Mouse (Mus musculus) neural tube, embryonic 14.5 days (tissue): ENCODE measurements around the gene P3h2. TPM values are rescaled to one million over a fixed set of nuclear protein-coding genes. Genes with fewer than 3 reads are reported as not detected.

Experiments used
- ATAC-seq: fragments of 200-750 bp; cut with Nextera tagmentation; 2 replicates; pipeline ENCODE4 v1.8.0; 2017; ENCODE audit warnings: low read depth, mild to moderate bottlenecking, moderate TSS enrichment, moderate library complexity
- H3K27ac ChIP-seq: fragments of 300-500 bp; sonication (generic); 2 replicates; pipeline ENCODE4 v1.5.1; 2014; ENCODE audit warnings: low read depth, mild to moderate bottlenecking, control low read depth, low read length, moderate library complexity, mixed read lengths
- H3K27me3 ChIP-seq: fragments of 300-500 bp; sonication (generic); 2 replicates; pipeline ENCODE4 v1.6.1; 2014; ENCODE audit warnings: low read length; ENCODE audit not compliant: control insufficient read depth, insufficient read depth
- H3K36me3 ChIP-seq: fragments of 300-500 bp; sonication (generic); 2 replicates; pipeline ENCODE4 v1.6.1; 2014; ENCODE audit warnings: low read length, mixed read lengths; ENCODE audit not compliant: control insufficient read depth, insufficient read depth
- H3K4me1 ChIP-seq: fragments of 300-500 bp; sonication (generic); 2 replicates; pipeline ENCODE4 v1.6.1; 2014; ENCODE audit warnings: low read length; ENCODE audit not compliant: control insufficient read depth, insufficient read depth
- H3K4me2 ChIP-seq: fragments of 300-500 bp; sonication (generic); 2 replicates; pipeline ENCODE4 v1.6.1; 2014; ENCODE audit warnings: mild to moderate bottlenecking, low read depth, low read length, control low read depth
- H3K4me3 ChIP-seq: fragments of 300-500 bp; sonication (generic); 2 replicates; pipeline ENCODE4 v1.5.1; 2014; ENCODE audit warnings: low read depth, low read length, control low read depth, mixed read lengths
- H3K9ac ChIP-seq: fragments of 300-500 bp; sonication (generic); replicated peaks from 2 replicates; pipeline ENCODE4 v1.6.1; 2014; ENCODE audit warnings: low read depth, mild to moderate bottlenecking, control low read depth, low read length, mixed read lengths
- H3K9me3 ChIP-seq: fragments of 300-500 bp; sonication (generic); 2 replicates; pipeline ENCODE4 v1.6.1; 2016; ENCODE audit warnings: low read length; ENCODE audit not compliant: control insufficient read depth
- WGBS: fragments of 180-500 bp; shearing (Covaris S2); extraction: QIAGEN DNeasy Blood & Tissue Kit; methylation state at CpG from one replicate; pipeline ENCODE4 v1.1.7; 2014; 5-methylcytosine and 5-hydroxymethylcytosine counted together
- polyA plus RNA-seq: library from polyadenylated mRNA; unstranded; fragments of >200 nt; fragmentation: Nextera tagmentation; extraction: Ambion mirVana; gene quantifications from 2 replicates; pipeline ENCODE4 v1.2.1, GENCODE M21; 2014

The P3h2 gene
- polyA plus RNA-seq, result 1.6 and 1.8 TPM in 2 replicates

DNA sequence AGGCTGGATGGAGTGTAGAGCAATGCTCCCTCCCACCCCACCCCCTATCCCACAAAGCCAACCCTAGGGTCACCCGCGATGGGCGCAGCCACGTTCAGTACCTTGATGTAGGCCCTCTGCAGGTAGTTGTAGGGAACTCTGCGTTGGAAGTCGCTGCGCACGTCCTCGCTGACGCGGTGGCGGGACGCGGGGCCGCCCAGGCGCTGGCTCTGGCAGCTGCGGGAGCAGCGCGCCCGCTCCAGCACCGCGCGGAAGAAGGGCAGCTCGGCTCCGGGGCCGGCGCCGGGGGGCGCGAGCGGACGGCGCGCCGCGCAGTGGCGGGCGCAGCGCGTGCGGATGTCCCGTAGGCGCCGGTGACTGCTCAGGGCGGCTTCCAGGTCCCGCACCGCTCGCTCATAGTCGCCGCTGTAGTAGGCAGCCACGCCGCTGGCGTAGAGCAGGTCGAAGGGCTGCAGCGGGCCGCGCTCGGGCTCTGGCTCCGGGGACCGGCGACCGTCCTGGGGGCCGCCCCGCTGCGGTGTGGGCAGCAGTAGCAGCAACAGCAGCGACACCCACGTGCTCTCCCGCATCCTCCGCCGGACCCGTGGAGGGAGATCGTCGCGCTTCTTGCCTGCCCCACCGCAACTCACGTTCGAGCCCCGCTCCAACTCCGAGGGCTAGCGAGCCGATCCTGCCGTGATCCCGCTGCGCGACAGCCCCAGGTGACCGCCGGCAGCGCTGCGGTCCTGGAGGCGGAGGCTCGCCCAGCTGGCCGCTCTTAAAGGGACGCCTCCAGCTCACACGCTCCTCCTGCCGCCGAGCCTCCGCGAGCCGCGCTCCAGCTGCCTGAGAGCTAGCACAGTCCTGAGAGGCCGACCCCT, at the start of gene P3h2:
P3h2 (minus strand) TSS at position 670 of the 860 bp plus-strand sequence.
- H3K36me3 ChIP-seq, result no peaks in the 10 kb centered on the region
- H3K4me2 ChIP-seq, result peak within 1 kb of the TSS; percentile 78
- no peaks in the 10 kb centered on the region for H3K4me1 ChIP-seq
- H3K27me3 ChIP-seq, result no peaks in the 10 kb centered on the region
- H3K4me3 ChIP-seq, result peak within 1 kb of the TSS; percentile 66
- under 1% methylated on average over 70 of the region's 101 CpGs for whole genome bisulfite sequencing
- ATAC-seq, result peak; percentile 93
- peak within 1 kb of the TSS; percentile 74; the same call in 1 of the 2 replicates for H3K27ac ChIP-seq
- H3K9ac ChIP-seq, result peak within 1 kb of the TSS; percentile 70
- H3K9me3 ChIP-seq, result no peaks in the 10 kb centered on the region

DNA sequence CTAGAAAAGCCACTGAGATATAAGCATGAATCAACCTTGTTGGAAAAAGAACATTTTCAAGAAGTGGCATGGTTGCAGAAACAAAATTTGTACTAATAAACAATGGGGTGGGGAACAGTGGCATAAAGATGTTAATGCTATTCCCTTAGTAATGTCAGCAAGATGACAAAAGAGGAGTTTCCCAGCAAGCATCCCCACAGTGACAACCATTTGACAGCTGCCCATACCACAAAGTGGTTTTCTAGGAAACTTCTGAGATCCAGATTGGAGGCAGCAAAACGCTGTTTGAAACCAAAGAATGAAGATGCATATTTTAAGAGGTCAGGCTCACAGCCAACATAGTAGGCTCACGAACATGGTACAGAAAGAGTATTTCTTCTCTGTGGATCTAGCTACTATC, 46.7 kb upstream of the P3h2 start:
- WGBS, result 89% methylated on average over 2 of the region's 2 CpGs
- H3K27ac ChIP-seq, result no peak overlapping the region
- H3K9me3 ChIP-seq, result no peaks in the 10 kb centered on the region
- no peaks in the 10 kb centered on the region for H3K27me3 ChIP-seq
- no peak for ATAC-seq
- H3K36me3 ChIP-seq, result no peaks in the 10 kb centered on the region
- no peak overlapping the region for H3K4me3 ChIP-seq
- no peaks in the 10 kb centered on the region for H3K4me1 ChIP-seq
- no peak overlapping the region for H3K4me2 ChIP-seq
- no peak overlapping the region for H3K9ac ChIP-seq

DNA sequence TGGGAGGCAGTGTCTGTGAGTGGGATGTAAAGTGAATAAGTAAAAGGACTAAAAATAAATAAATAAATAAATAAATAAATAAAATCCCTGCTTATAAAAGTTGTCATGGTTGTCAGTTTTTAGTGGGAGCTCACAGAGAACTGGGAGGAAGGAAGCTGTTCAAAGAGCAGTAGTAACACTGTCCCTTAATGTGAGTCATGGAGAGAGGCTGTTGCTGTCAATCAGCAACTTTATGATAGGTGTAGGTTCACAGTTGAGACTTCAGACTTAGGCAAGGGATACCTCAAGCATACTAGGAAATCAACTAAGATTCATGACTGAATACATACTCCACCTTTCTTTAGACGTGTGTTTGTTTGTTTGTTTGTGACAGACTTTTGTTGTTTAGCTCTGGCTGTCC, 45.4 kb upstream of the P3h2 start:
- no peak for ATAC-seq
- Histone ChIP-seq H3K9ac (no peak overlapping the region), H3K9me3 (no peaks in the 10 kb centered on the region), H3K27ac (no peak overlapping the region), H3K27me3 (no peaks in the 10 kb centered on the region), H3K4me2 (no peak overlapping the region), H3K4me1 (no peaks in the 10 kb centered on the region), H3K4me3 (no peak overlapping the region), H3K36me3 (no peaks in the 10 kb centered on the region)
- 85% methylated on average over 1 of the region's 1 CpGs for WGBS

GRCm38 (mm10) chr16:26146853-26147252, 41.3 kb upstream of the P3h2 start:
- no peak for ATAC-seq
- H3K9me3 ChIP-seq, result no peaks in the 10 kb centered on the region
- WGBS, result 85% methylated on average over 1 of the region's 1 CpGs

DNA sequence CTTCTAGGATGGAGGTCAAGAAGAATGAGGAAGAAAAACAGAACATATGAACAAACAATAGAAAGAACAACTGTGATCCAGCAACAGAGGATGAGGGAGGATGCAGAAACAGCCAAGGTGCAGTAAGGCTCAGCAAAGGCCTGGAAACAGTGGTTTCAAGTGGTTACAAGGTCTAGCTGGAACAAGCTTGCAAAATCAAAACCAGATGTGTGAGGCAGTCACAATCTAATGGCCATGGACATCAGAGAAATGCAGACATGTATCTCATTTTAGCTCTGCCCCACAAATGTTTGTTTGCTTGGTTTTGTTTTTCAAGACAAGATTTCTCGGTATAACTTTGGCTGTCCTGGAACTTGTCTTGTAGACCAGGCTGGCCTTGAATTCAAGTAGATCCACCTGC, 25.5 kb upstream of the P3h2 start:
- no peak overlapping the region for H3K4me2 ChIP-seq
- 91% methylated on average over 1 of the region's 1 CpGs for WGBS
- no peak for ATAC-seq
- H3K27me3 ChIP-seq, result no peaks in the 10 kb centered on the region
- H3K4me1 ChIP-seq, result no peaks in the 10 kb centered on the region
- H3K36me3 ChIP-seq, result no peaks in the 10 kb centered on the region
- H3K4me3 ChIP-seq, result no peak overlapping the region
- no peak overlapping the region for H3K27ac ChIP-seq
- no peaks in the 10 kb centered on the region for H3K9me3 ChIP-seq
- H3K9ac ChIP-seq, result no peak overlapping the region

More at GRCm38 (mm10) chr16:26146853-26147252, 41.3 kb upstream of the P3h2 start:
- Histone ChIP-seq H3K4me3 (no peak overlapping the region), H3K9ac (no peak overlapping the region), H3K27ac (no peak overlapping the region), H3K4me2 (no peak overlapping the region), H3K27me3 (no peaks in the 10 kb centered on the region), H3K36me3 (no peaks in the 10 kb centered on the region), H3K4me1 (no peaks in the 10 kb centered on the region)

DNA sequence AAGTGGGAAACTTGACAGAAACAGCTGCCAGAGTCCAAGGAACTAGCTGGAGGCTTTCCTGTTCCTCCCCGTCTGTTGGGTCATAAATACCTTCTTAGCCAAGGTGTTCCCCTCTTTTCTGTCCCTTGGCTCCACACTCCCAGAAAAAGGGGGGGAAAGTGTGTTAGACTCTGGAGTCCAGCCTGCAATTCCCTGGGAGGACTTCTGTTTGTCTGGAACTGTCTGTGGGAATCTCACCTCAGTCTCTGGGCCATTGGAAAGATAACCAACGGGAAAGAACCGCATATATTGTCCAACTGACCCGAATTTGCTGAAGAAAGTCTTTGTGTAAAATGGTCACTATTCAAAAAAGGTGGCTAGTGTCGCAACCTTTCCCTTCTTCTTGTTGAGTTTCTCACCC, 1.0 kb upstream of the P3h2 start:
- no peak for ATAC-seq
- Histone ChIP-seq H3K4me3 (no peak overlapping the region), H3K4me2 (no peak overlapping the region), H3K27me3 (no peaks in the 10 kb centered on the region), H3K9me3 (no peaks in the 10 kb centered on the region), H3K9ac (no peak overlapping the region), H3K4me1 (no peaks in the 10 kb centered on the region), H3K36me3 (no peaks in the 10 kb centered on the region), H3K27ac (no peak overlapping the region)
- 63% methylated on average over 5 of the region's 5 CpGs for WGBS

- ATAC-seq, result peak; percentile 42
- no peaks in the 10 kb centered on the region for H3K9me3 ChIP-seq
- H3K27me3 ChIP-seq, result no peaks in the 10 kb centered on the region
- peak overlapping the region; percentile 70; the same call in 1 of the 2 replicates for H3K9ac ChIP-seq
- peak overlapping the region; percentile 66 for H3K4me3 ChIP-seq
- H3K36me3 ChIP-seq, result no peaks in the 10 kb centered on the region
- H3K4me1 ChIP-seq, result no peaks in the 10 kb centered on the region
- 5% methylated on average over 5 of the region's 5 CpGs for WGBS
- peak overlapping the region; percentile 74; the same call in 1 of the 2 replicates for H3K27ac ChIP-seq
- peak overlapping the region; percentile 78 for H3K4me2 ChIP-seq
Measured at GRCm38 (mm10) chr16:26106041-26106617, 545 bp upstream of the P3h2 start.

- no peaks in the 10 kb centered on the region for H3K4me1 ChIP-seq
- peak overlapping the region; percentile 78 for H3K4me2 ChIP-seq
Measured at GRCm38 (mm10) chr16:26104274-26104673, 1.3 kb downstream of the P3h2 start.

GRCm38 (mm10) chr16:26102856-26103255, 2.7 kb downstream of the P3h2 start:
- Histone ChIP-seq H3K27me3 (no peaks in the 10 kb centered on the region), H3K36me3 (no peaks in the 10 kb centered on the region), H3K4me3 (no peak overlapping the region), H3K9ac (no peak overlapping the region), H3K9me3 (no peaks in the 10 kb centered on the region), H3K27ac (no peak overlapping the region), H3K4me2 (no peak overlapping the region), H3K4me1 (no peaks in the 10 kb centered on the region)
- WGBS, result 86% methylated on average over 2 of the region's 2 CpGs
- no peak for ATAC-seq

More at GRCm38 (mm10) chr16:26104274-26104673, 1.3 kb downstream of the P3h2 start:
- H3K27ac ChIP-seq, result no peak overlapping the region
- 59% methylated on average over 4 of the region's 4 CpGs for WGBS
- H3K27me3 ChIP-seq, result no peaks in the 10 kb centered on the region
- H3K9me3 ChIP-seq, result no peaks in the 10 kb centered on the region
- ATAC-seq, result no peak
- peak overlapping the region; percentile 66; the same call in 1 of the 2 replicates for H3K4me3 ChIP-seq
- H3K36me3 ChIP-seq, result no peaks in the 10 kb centered on the region
- H3K9ac ChIP-seq, result no peak overlapping the region
